Mouse (Mus musculus) MEL (cell line): Measurements from ENCODE around the gene Mob3b. TPM values are rescaled to one million over a fixed set of nuclear protein-coding genes. Genes with fewer than 3 reads are reported as not detected.

Experiments used
- DNase-seq: peaks from one replicate; pipeline ENCODE4 v3.0.0; 2011; ENCODE audit warnings: low read depth, low spot score
- H3K27ac ChIP-seq: 2 replicates; pipeline ENCODE4 v1.5.1; 2012; ENCODE audit warnings: low read depth, mild to moderate bottlenecking, control low read depth, low read length, moderate library complexity; ENCODE audit not compliant: control insufficient read depth
- H3K27me3 ChIP-seq, 2 experiments: fragments of 150-350 bp in 1 of 2; sonication (generic) in 1 of 2; 2 replicates each; pipeline ENCODE4 v1.6.1; 2012; ENCODE audit warnings: low read length in 2 of 2, mild to moderate bottlenecking in 2 of 2, improper control_type of control experiment in 1 of 2, moderate library complexity in 1 of 2; ENCODE audit not compliant: insufficient read depth in 2 of 2, control insufficient read depth in 1 of 2
- H3K36me3 ChIP-seq, 2 experiments: 2 replicates each; pipeline ENCODE4 v1.6.1; 2012 to 2014; ENCODE audit warnings: low read length in 2 of 2, improper control_type of control experiment in 1 of 2, inconsistent platforms in 1 of 2, mild to moderate bottlenecking in 1 of 2; ENCODE audit not compliant: insufficient read depth in 2 of 2, control insufficient read depth in 1 of 2
- H3K4me1 ChIP-seq, 2 experiments: fragments of 150-350 bp in 1 of 2; sonication (generic) in 1 of 2; 2 replicates each; pipeline ENCODE4 v1.6.1; 2012; ENCODE audit warnings: low read length in 2 of 2, improper control_type of control experiment in 1 of 2, mild to moderate bottlenecking in 1 of 2; ENCODE audit not compliant: insufficient read depth in 2 of 2, control insufficient read depth in 1 of 2
- H3K4me3 ChIP-seq, 2 experiments: fragments of 150-350 bp in 1 of 2; sonication (generic) in 1 of 2; 2 replicates each; pipeline ENCODE4 v1.5.1; 2012; ENCODE audit warnings: low read depth in 2 of 2, low read length in 2 of 2, mild to moderate bottlenecking in 2 of 2, moderate library complexity in 2 of 2, control low read depth in 1 of 2, improper control_type of control experiment in 1 of 2; ENCODE audit not compliant: control insufficient read depth in 1 of 2, insufficient read depth in 1 of 2
- H3K79me2 ChIP-seq: 2 replicates; pipeline ENCODE4 v1.6.1; 2012; ENCODE audit warnings: mild to moderate bottlenecking, low read length, moderate library complexity; ENCODE audit not compliant: control insufficient read depth, poor library complexity, insufficient read depth
- H3K9ac ChIP-seq: 2 replicates; pipeline ENCODE4 v1.6.1; 2012; ENCODE audit warnings: low read depth, mild to moderate bottlenecking, control low read depth, low read length, moderate library complexity; ENCODE audit not compliant: control insufficient read depth, poor library complexity, severe bottlenecking
- H3K9me3 ChIP-seq: fragments of 150-350 bp; sonication (generic); replicated peaks from 2 replicates; pipeline ENCODE4 v1.6.1; 2012; ENCODE audit warnings: mild to moderate bottlenecking, low read length, improper control_type of control experiment, moderate library complexity; ENCODE audit not compliant: insufficient read depth
- BHLHE40 ChIP-seq: IDR thresholded peaks from 2 replicates; pipeline ENCODE4 v1.6.1; 2012; ENCODE audit warnings: low read depth, mild to moderate bottlenecking, inconsistent platforms, low read length, improper control_type of control experiment, borderline replicate concordance
- CTCF ChIP-seq, 3 experiments: IDR thresholded peaks in 2 of 3; conservative IDR thresholded peaks in 1 of 3; 2 replicates each; pipeline ENCODE4 v1.5.1; 2011 to 2012; ENCODE audit warnings: low read length in 3 of 3, low read depth in 2 of 3, mild to moderate bottlenecking in 2 of 3, improper control_type of control experiment in 1 of 3, inconsistent platforms in 1 of 3, mixed read lengths in 1 of 3, moderate library complexity in 1 of 3; ENCODE audit not compliant: control insufficient read depth in 1 of 3, insufficient read depth in 1 of 3, poor library complexity in 1 of 3, severe bottlenecking in 1 of 3
- ETS1 ChIP-seq: IDR thresholded peaks from 2 replicates; pipeline ENCODE4 v1.6.1; 2012; ENCODE audit warnings: low read depth, mild to moderate bottlenecking, inconsistent platforms, low read length, improper control_type of control experiment, moderate library complexity
- GABPA ChIP-seq: IDR thresholded peaks from 2 replicates; pipeline ENCODE4 v1.6.1; 2012; ENCODE audit warnings: low read depth, mild to moderate bottlenecking, inconsistent platforms, low read length, improper control_type of control experiment, moderate library complexity
- KAT2A ChIP-seq: conservative IDR thresholded peaks from 2 replicates; pipeline ENCODE4 v1.6.1; 2012; ENCODE audit warnings: low read depth, low read length, improper control_type of control experiment, inconsistent platforms
- MAFK ChIP-seq: IDR thresholded peaks from 2 replicates; pipeline ENCODE4 v1.6.1; 2011; ENCODE audit warnings: low read depth, mild to moderate bottlenecking, low read length, improper control_type of control experiment, borderline replicate concordance
- MEF2A ChIP-seq: IDR thresholded peaks from 2 replicates; pipeline ENCODE4 v1.6.1; 2014; ENCODE audit warnings: low read depth, mild to moderate bottlenecking, inconsistent platforms, low read length, improper control_type of control experiment; ENCODE audit not compliant: poor library complexity, insufficient replicate concordance, severe bottlenecking; ENCODE audit errors: extremely low read depth
- NELFE ChIP-seq: IDR thresholded peaks from 2 replicates; pipeline ENCODE4 v1.6.1; 2011; ENCODE audit warnings: low read depth, low read length, improper control_type of control experiment
- POLR2AphosphoS2 ChIP-seq: IDR thresholded peaks from 2 replicates; pipeline ENCODE4 v1.6.1; 2011; ENCODE audit warnings: low read length, improper control_type of control experiment
- POLR2AphosphoS5 ChIP-seq: IDR thresholded peaks from 2 replicates; pipeline ENCODE4 v1.6.1; 2012; ENCODE audit warnings: low read depth, borderline replicate concordance, mild to moderate bottlenecking, inconsistent platforms, low read length, moderate library complexity, mixed read lengths
- SIN3A ChIP-seq: IDR thresholded peaks from 2 replicates; pipeline ENCODE4 v1.6.1; 2012; ENCODE audit warnings: low read length, improper control_type of control experiment, inconsistent platforms
- SMC3 ChIP-seq: IDR thresholded peaks from 2 replicates; pipeline ENCODE4 v1.6.1; 2011; ENCODE audit warnings: low read depth, low read length, improper control_type of control experiment
- TBP ChIP-seq: IDR thresholded peaks from 2 replicates; pipeline ENCODE4 v1.8.0; 2011; ENCODE audit warnings: low read depth, low read length, improper control_type of control experiment
- TCF12 ChIP-seq: IDR thresholded peaks from 2 replicates; pipeline ENCODE4 v1.6.1; 2014; ENCODE audit warnings: low read depth, mild to moderate bottlenecking, inconsistent platforms, low read length, improper control_type of control experiment, moderate library complexity
- ZKSCAN1 ChIP-seq: IDR thresholded peaks from 2 replicates; pipeline ENCODE4 v1.6.1; 2012; ENCODE audit warnings: low read depth, mild to moderate bottlenecking, inconsistent platforms, low read length, improper control_type of control experiment, moderate library complexity
- ZMIZ1 ChIP-seq: IDR thresholded peaks from 2 replicates; pipeline ENCODE4 v1.6.1; 2012; ENCODE audit warnings: low read depth, mild to moderate bottlenecking, inconsistent platforms, low read length, improper control_type of control experiment, moderate library complexity
- ZNF384 ChIP-seq: IDR thresholded peaks from 2 replicates; pipeline ENCODE4 v1.6.1; 2012; ENCODE audit warnings: low read depth, mild to moderate bottlenecking, inconsistent platforms, low read length, improper control_type of control experiment
- polyA plus RNA-seq, 2 experiments: library from polyadenylated mRNA; stranded (reverse) in 1 of 2; unstranded in 1 of 2; fragments of >175 nt in 1 of 2; fragments of >200 nt in 1 of 2; gene quantifications; 2 replicates each; pipeline versions ENCODE4 v1.2.1 to v1.2.4; 2012; ENCODE audit warnings: low replicate concordance in 2 of 2, low read depth in 1 of 2; ENCODE audit not compliant: insufficient read length in 2 of 2, insufficient read depth in 1 of 2, missing spikeins in 1 of 2
- total RNA-seq: library from RNA; depleted of rRNA; stranded (reverse); fragments of 300-350 nt; gene quantifications from 2 replicates; pipeline ENCODE4 v1.2.3, GENCODE M21; 2012

Gene Mob3b
- total and polyA plus RNA-seq, 3 experiments: 3.8 to 4.2 TPM; not detected in 1

DNA sequence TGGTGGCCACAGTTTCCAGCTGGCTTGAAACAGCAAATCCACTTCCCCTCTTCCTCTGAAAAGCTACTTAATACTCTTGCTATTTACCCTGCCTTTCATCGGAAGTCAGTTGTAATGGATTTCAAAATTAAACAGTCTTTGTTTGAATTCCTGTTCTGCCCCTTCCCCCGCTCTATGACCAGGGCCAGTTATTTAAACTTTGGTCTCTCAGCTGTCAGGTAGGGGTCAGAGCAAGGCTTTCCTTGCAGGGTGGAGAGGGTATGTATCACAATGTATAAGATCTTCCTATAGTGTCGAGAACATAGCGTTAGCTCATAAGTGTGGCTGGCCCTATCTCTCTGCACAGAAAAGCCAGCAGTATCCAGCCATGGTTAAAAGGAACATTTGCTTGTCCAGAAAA is 170.6 kb downstream of the Mob3b start:
- no peak for TF ChIP-seq ZNF384
- no peak for TF ChIP-seq NELFE
- no peak for TF ChIP-seq MAFK
- no peak for TF ChIP-seq MEF2A
- TF ChIP-seq TCF12: no peak
- H3K27ac ChIP-seq: no peak overlapping the region
- H3K79me2 ChIP-seq: no peaks in the 10 kb centered on the region

DNA sequence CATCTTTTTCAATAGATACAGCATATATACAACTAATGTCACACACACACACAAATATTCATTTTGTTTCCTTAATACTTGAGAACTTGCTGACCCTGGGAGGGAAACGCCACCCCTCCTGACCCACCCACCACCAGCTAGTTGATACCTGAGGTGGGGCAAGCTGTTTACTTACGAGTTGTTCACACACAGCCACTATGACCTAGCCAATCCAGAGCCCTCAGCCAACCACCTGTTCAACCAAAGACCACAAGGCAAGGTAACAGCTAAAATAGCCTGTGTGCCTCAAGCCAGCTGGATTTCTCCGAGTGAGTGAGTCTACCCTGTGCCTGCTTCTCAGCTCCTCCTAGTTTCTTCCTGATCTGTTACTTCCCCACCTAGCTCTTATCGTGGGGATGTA is 172.9 kb downstream of the Mob3b start:
- no peak for DNase-seq
- H3K36me3 ChIP-seq: no peaks in the 10 kb centered on the region
- no peaks in the 10 kb centered on the region for H3K9me3 ChIP-seq
- H3K27me3 ChIP-seq: no peaks in the 10 kb centered on the region
- no peak overlapping the region for H3K4me3 ChIP-seq
- no peaks in the 10 kb centered on the region for H3K79me2 ChIP-seq
- no peaks in the 10 kb centered on the region for H3K4me1 ChIP-seq
- H3K27ac ChIP-seq: no peak overlapping the region
- H3K9ac ChIP-seq: no peak overlapping the region
- no peak for TF ChIP-seq GABPA
- TF ChIP-seq KAT2A: no peak
- TF ChIP-seq BHLHE40: no peak
- no peak for TF ChIP-seq SMC3
- TF ChIP-seq POLR2AphosphoS5: no peak
- TF ChIP-seq ZKSCAN1: no peak
- TF ChIP-seq SIN3A: no peak
- no peak for TF ChIP-seq ETS1
- TF ChIP-seq TBP: no peak
- TF ChIP-seq ZMIZ1: no peak
- TF ChIP-seq POLR2AphosphoS2: no peak
- no peak for TF ChIP-seq CTCF (IDR thresholded peaks at IDR 0.05 in 2 of 3, conservative IDR thresholded peaks at IDR 0.05 in 1 of 3; ENCODE audit: control insufficient read depth in 1 of 3, insufficient read depth in 1 of 3, low read depth in 2 of 3, low read length in 3 of 3, poor library complexity in 1 of 3, severe bottlenecking in 1 of 3)

More for the DNA sequence above, 170.6 kb downstream of the Mob3b start:
- DNase-seq: no peak
- no peaks in the 10 kb centered on the region for H3K36me3 ChIP-seq
- H3K4me3 ChIP-seq: no peak overlapping the region
- H3K4me1 ChIP-seq: no peaks in the 10 kb centered on the region
- no peak overlapping the region for H3K9ac ChIP-seq
- H3K9me3 ChIP-seq: no peaks in the 10 kb centered on the region
- H3K27me3 ChIP-seq: no peaks in the 10 kb centered on the region
